Mouse (Mus musculus) left cerebral cortex, postnatal 4 days (tissue): ENCODE results near the gene Nkiras1. TPM values are rescaled to one million over a fixed set of nuclear protein-coding genes. Genes with fewer than 3 reads are reported as not detected.

Experiments
- total RNA-seq, 2 experiments: library from RNA; stranded (reverse); gene quantifications; 2 replicates each; pipeline ENCODE4 v1.2.3; 2021

Nkiras1 gene
- total RNA-seq, 2 experiments from 2014 or later = 41.3 to 41.8 TPM

Other genes starting within 250 kb of the Nkiras1 start
- 10 to 100 TPM; 28.1 to 29.5 TPM for gene Nr1d2, start 32.0 kb upstream of the Nkiras1 start, total RNA-seq
- gene Rpl15, start 255 bp downstream of the Nkiras1 start, total RNA-seq = 100 to 1,000 TPM; 828 to 854 TPM
- 100 to 1,000 TPM; 109 to 114 TPM for gene Ube2e1, start 60.7 kb downstream of the Nkiras1 start, total RNA-seq